Mouse (Mus musculus) liver, postnatal 0 days (tissue): ENCODE results near the gene Nol8.

ENCODE experiments used
- CTCF ChIP-seq: sonication (generic); IDR thresholded peaks from 2 replicates; pipeline ENCODE4 v1.5.1; 2016; ENCODE audit warnings: antibody characterized with exemption, low read depth
- EP300 ChIP-seq: IDR thresholded peaks from 2 replicates; pipeline ENCODE4 v1.6.1; 2016; ENCODE audit warnings: antibody characterized with exemption, low read depth, mild to moderate bottlenecking

DNA sequence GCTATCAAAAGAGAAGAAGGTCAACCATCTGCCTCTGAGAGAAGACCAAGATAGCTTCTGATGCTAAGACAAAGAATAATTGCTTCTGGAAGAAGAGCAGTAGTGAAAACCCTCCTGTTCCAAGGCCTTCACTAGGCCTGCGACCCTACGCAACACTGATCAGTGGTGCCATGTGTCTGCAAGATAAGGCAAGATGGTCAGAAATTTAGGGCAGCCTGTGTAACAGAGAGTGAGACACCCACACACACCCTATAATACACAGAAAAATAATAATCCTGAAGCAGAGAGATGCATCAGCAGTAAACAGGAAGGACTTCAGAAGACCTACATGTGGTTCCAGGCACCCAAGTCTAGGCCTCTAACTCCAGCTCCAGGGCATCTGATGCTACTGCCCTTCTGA lies 12.9 kb upstream of the Nol8 start:
- TF ChIP-seq CTCF (no peak), EP300 (no peak)
